Mouse (Mus musculus) stomach, embryonic 15.5 days (tissue): Measurements from ENCODE around the gene Hoxc6. TPM values are rescaled to one million over a fixed set of nuclear protein-coding genes. Genes with fewer than 3 reads are reported as not detected.

Experiments
- ATAC-seq: fragments of 200-750 bp; cut with Nextera tagmentation; 2 replicates; pipeline ENCODE4 v1.8.0; 2017; ENCODE audit warnings: low read depth, moderate number of reproducible peaks, moderate TSS enrichment; ENCODE audit not compliant: insufficient read depth, low FRiP score
- H3K27ac ChIP-seq: fragments of 300-500 bp; sonication (generic); 2 replicates; pipeline ENCODE4 v1.5.1; 2015; ENCODE audit warnings: mild to moderate bottlenecking, inconsistent platforms
- H3K27me3 ChIP-seq: fragments of 300-500 bp; sonication (generic); replicated peaks from 2 replicates; pipeline ENCODE4 v1.6.1; 2015; ENCODE audit warnings: inconsistent platforms
- H3K36me3 ChIP-seq: fragments of 300-500 bp; sonication (generic); 2 replicates; pipeline ENCODE4 v1.6.1; 2015; ENCODE audit warnings: inconsistent platforms
- H3K4me1 ChIP-seq: fragments of 300-500 bp; sonication (generic); 2 replicates; pipeline ENCODE4 v1.6.1; 2015; ENCODE audit warnings: inconsistent platforms
- H3K4me2 ChIP-seq: fragments of 300-500 bp; sonication (generic); 2 replicates; pipeline ENCODE4 v1.6.1; 2015; ENCODE audit warnings: mild to moderate bottlenecking, inconsistent platforms
- H3K4me3 ChIP-seq: fragments of 300-500 bp; sonication (generic); replicated peaks from 2 replicates; pipeline ENCODE4 v1.5.1; 2015; ENCODE audit warnings: inconsistent platforms
- H3K9ac ChIP-seq: fragments of 300-500 bp; sonication (generic); 2 replicates; pipeline ENCODE4 v1.6.1; 2015; ENCODE audit warnings: inconsistent platforms
- H3K9me3 ChIP-seq: fragments of 300-500 bp; sonication (generic); 2 replicates; pipeline ENCODE4 v1.6.1; 2016; ENCODE audit warnings: inconsistent platforms
- WGBS: fragments of 180-500 bp; shearing (Covaris S2); methylation state at CpG from one replicate; pipeline ENCODE4 v1.1.7; 2015; 5-methylcytosine and 5-hydroxymethylcytosine counted together
- polyA plus RNA-seq: library from polyadenylated mRNA; unstranded; fragments of >200 nt; fragmentation: Nextera tagmentation; extraction: Ambion mirVana; gene quantifications from 2 replicates; pipeline ENCODE4 v1.2.1, GENCODE M21; 2015

Hoxc6 gene
- polyA plus RNA-seq, 1 experiment from 2014 or later, result 4.7 TPM

- Histone ChIP-seq H3K27ac (no peak overlapping the region), H3K27me3 (peaks cover 55% of the 10 kb centered on the region), H3K9me3 (no peaks in the 10 kb centered on the region), H3K9ac (no peak overlapping the region), H3K36me3 (no peaks in the 10 kb centered on the region), H3K4me1 (0 out of 2 replicates have a peak, but pooled peaks cover 6% of the 10 kb centered on the region), H3K4me3 (no peak overlapping the region), H3K4me2 (no peak overlapping the region)
- 25% methylated on average over 2 of the region's 2 CpGs for WGBS
- ATAC-seq, result no peak
These were observed 26.1 kb downstream of the Hoxc6 start for GRCm38 (mm10) chr15:103024131-103024530.

- H3K4me2 ChIP-seq, result peak overlapping the region; percentile 33
- H3K4me3 ChIP-seq, result no peak overlapping the region; the same call in 1 of the 2 replicates
- no peaks in the 10 kb centered on the region for H3K9me3 ChIP-seq
- H3K27me3 ChIP-seq, result peaks cover 33% of the 10 kb centered on the region
- 0 out of 2 replicates have a peak, but pooled peaks cover 6% of the 10 kb centered on the region for H3K4me1 ChIP-seq
- no peak for ATAC-seq
- H3K9ac ChIP-seq, result no peak overlapping the region
- H3K27ac ChIP-seq, result no peak overlapping the region
- 20% methylated on average over 43 of the region's 43 CpGs for WGBS
- no peaks in the 10 kb centered on the region for H3K36me3 ChIP-seq
These were observed 29.5 kb downstream of the Hoxc6 start for GRCm38 (mm10) chr15:103027266-103028235.

DNA sequence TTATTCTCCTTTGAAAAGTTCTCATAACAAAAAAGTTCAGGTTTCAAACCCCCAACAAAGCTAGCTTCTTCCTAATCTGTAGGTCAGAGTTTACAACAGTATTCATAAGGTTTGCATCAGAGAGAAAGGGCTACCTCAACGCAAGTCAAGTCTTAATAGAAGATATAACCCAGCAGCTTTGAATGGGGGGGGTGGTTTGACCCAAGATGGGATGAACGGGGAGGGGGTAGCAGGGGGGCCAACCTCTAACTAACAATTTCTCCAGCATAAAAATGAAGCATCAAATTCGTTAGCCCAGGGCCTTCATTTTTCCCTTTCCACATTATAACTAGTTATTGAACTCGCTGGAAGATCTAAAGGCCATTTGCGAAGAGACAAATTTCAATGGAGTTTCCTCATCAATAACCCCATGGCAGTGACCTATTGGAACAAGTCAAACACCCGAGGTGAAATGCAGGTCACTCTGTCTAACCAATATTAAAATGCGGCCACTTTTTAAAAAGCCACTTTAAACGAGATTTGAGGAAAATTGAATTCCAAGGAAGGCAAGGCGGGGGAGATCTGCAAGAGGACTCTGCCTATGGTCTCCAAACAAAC lies 31.0 kb downstream of the Hoxc6 start:
- H3K9ac ChIP-seq, result no peak overlapping the region
- H3K27me3 ChIP-seq, result peaks cover 33% of the 10 kb centered on the region
- peaks cover 12% of the 10 kb centered on the region; the same call in 1 of the 2 replicates for H3K4me1 ChIP-seq
- no peaks in the 10 kb centered on the region for H3K9me3 ChIP-seq
- H3K4me2 ChIP-seq, result no peak overlapping the region
- H3K36me3 ChIP-seq, result no peaks in the 10 kb centered on the region
- WGBS, result 56% methylated on average over 9 of the region's 9 CpGs
- no peak overlapping the region for H3K4me3 ChIP-seq
- ATAC-seq, result no peak
- no peak overlapping the region for H3K27ac ChIP-seq

- H3K4me2 ChIP-seq, result peak overlapping the region; percentile 17; the same call in 1 of the 2 replicates
- H3K9ac ChIP-seq, result no peak overlapping the region
- H3K36me3 ChIP-seq, result no peaks in the 10 kb centered on the region
- WGBS, result 36% methylated on average over 8 of the region's 8 CpGs
- peaks cover 14% of the 10 kb centered on the region; the same call in 1 of the 2 replicates for H3K4me1 ChIP-seq
- no peak for ATAC-seq
- H3K27ac ChIP-seq, result no peak overlapping the region
- H3K4me3 ChIP-seq, result no peak overlapping the region
- H3K9me3 ChIP-seq, result no peaks in the 10 kb centered on the region
- H3K27me3 ChIP-seq, result peaks cover 30% of the 10 kb centered on the region
These were observed 32.1 kb downstream of the Hoxc6 start for GRCm38 (mm10) chr15:103030142-103030541.

DNA sequence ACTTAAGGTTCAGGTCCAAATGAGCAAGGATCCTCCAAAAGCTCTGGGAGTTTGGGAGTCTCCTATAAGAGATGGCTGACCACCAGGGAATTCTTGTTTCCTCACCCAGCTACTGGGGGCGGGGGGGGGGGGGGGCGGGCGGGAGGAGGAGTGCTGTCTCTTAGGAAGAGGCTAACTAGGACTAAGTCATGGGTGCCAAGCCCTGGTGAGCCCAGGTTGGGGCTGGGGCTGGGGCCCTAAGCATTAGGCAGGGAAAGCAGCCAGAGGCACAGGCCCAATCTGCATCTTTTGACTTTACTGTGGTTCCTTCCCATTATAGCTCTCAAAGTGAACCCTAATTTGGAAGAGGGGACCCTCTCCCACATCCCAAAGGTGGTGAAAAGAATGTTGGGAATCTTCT lies 34.1 kb downstream of the Hoxc6 start:
- H3K27me3 ChIP-seq, result peaks cover 21% of the 10 kb centered on the region
- no peak overlapping the region for H3K4me3 ChIP-seq
- 0% methylated on average over 3 of the region's 3 CpGs for WGBS
- H3K27ac ChIP-seq, result no peak overlapping the region
- H3K4me1 ChIP-seq, result peaks cover 14% of the 10 kb centered on the region; the same call in 1 of the 2 replicates
- H3K9ac ChIP-seq, result no peak overlapping the region
- H3K4me2 ChIP-seq, result peak overlapping the region; percentile 32; the same call in 1 of the 2 replicates
- H3K36me3 ChIP-seq, result no peaks in the 10 kb centered on the region
- H3K9me3 ChIP-seq, result no peaks in the 10 kb centered on the region
- no peak for ATAC-seq

DNA sequence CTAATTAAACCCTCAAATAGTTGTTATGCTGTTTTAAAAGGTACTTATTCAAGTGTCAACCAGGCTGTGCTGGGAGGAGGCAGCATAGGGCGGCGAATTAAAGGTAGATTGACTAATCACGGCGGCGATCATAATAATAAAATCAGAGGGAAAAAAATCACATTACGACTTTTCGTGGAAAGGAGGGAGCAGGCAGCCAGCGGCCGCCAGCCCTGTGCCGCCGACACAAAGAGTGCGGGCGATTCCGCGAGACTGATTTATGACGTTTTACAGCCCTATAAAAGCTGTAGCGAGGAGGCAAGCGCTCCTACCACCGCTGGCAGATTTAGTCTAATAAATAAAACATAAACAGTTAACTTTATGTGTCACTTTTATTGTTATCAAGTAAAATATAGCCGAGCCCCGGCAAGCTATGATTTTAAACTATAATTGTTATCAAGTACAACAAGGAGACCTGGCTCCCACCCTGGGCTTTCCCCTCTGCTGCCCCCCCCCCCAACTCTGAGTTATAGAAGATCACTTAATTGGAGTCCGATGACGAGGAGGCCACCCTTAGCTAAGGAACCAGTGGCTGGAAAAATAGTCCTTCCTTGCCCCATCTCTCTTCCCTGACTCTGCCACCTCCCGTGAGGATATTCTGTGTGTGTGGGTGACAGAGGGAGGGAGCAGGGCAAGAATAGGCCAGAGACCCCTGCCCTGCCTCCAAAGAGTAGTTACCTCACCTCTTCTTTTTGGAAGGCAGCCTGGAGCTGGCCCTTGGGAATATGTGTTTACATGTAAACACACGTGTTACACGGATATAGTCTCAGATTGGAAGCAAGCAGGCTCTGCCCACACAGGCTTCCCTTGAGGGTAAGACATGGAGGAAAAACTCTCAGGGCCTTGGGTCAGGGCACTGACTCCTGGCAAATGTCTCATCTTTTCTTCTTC lies 34.9 kb downstream of the Hoxc6 start:
- no peak for ATAC-seq
- Histone ChIP-seq H3K4me2 (peak overlapping the region; percentile 32; the same call in 1 of the 2 replicates), H3K9me3 (no peaks in the 10 kb centered on the region), H3K4me1 (peaks cover 8% of the 10 kb centered on the region; the same call in 1 of the 2 replicates), H3K4me3 (no peak overlapping the region; the same call in 1 of the 2 replicates), H3K27me3 (peaks cover 19% of the 10 kb centered on the region), H3K9ac (no peak overlapping the region), H3K27ac (peak overlapping the region; percentile 31; the same call in 1 of the 2 replicates), H3K36me3 (no peaks in the 10 kb centered on the region)
- 10% methylated on average over 26 of the region's 26 CpGs for WGBS

- no peaks in the 10 kb centered on the region for H3K36me3 ChIP-seq
- ATAC-seq, result peak; percentile 71; the same call in 1 of the 2 replicates
- H3K27me3 ChIP-seq, result peaks cover 13% of the 10 kb centered on the region
- 2% methylated on average over 24 of the region's 24 CpGs for WGBS
- H3K9ac ChIP-seq, result peak overlapping the region; percentile 62
- H3K9me3 ChIP-seq, result no peaks in the 10 kb centered on the region
- H3K4me1 ChIP-seq, result peaks cover 8% of the 10 kb centered on the region; the same call in 1 of the 2 replicates
- H3K4me3 ChIP-seq, result peak overlapping the region; percentile 52
- peak overlapping the region; percentile 80 for H3K27ac ChIP-seq
- peak overlapping the region; percentile 71 for H3K4me2 ChIP-seq
These were observed 36.2 kb downstream of the Hoxc6 start for GRCm38 (mm10) chr15:103034043-103034806.

GRCm38 (mm10) chr15:103034807-103035547 lies 36.9 kb downstream of the Hoxc6 start:
- Histone ChIP-seq H3K9me3 (no peaks in the 10 kb centered on the region), H3K36me3 (no peaks in the 10 kb centered on the region), H3K4me1 (peaks cover 9% of the 10 kb centered on the region; the same call in 1 of the 2 replicates), H3K9ac (peak overlapping the region; percentile 62), H3K27ac (peak overlapping the region; percentile 80), H3K4me3 (peak overlapping the region; percentile 52), H3K4me2 (peak overlapping the region; percentile 71), H3K27me3 (peaks cover 13% of the 10 kb centered on the region)
- under 1% methylated on average over 33 of the region's 34 CpGs for WGBS
- ATAC-seq, result peak; percentile 38; the same call in 1 of the 2 replicates

DNA sequence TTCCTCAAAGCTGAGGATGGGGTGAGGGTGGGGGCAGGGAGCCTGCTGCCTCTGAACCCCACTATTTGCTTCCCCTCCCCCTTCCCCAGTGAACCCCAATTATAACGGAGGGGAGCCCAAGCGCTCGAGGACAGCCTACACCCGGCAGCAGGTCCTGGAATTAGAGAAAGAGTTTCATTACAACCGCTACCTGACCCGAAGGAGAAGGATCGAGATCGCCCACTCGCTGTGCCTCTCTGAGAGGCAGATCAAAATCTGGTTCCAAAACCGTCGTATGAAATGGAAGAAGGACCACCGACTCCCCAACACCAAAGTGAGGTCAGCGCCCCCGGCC lies 37.5 kb downstream of the Hoxc6 start:
- H3K4me1 ChIP-seq, result peaks cover 13% of the 10 kb centered on the region
- 2% methylated on average over 14 of the region's 14 CpGs for WGBS
- peak overlapping the region; percentile 62; the same call in 1 of the 2 replicates for H3K9ac ChIP-seq
- ATAC-seq, result no peak
- peak overlapping the region; percentile 52 for H3K4me3 ChIP-seq
- peak overlapping the region; percentile 71 for H3K4me2 ChIP-seq
- H3K36me3 ChIP-seq, result no peaks in the 10 kb centered on the region
- H3K27ac ChIP-seq, result peak overlapping the region; percentile 80
- H3K27me3 ChIP-seq, result peaks cover 8% of the 10 kb centered on the region; the same call in 1 of the 2 replicates
- H3K9me3 ChIP-seq, result no peaks in the 10 kb centered on the region

- Histone ChIP-seq H3K9me3 (no peaks in the 10 kb centered on the region), H3K27me3 (peaks cover 8% of the 10 kb centered on the region; the same call in 1 of the 2 replicates), H3K4me3 (no peak overlapping the region), H3K4me1 (peaks cover 32% of the 10 kb centered on the region), H3K4me2 (peak overlapping the region; percentile 9; the same call in 1 of the 2 replicates), H3K36me3 (no peaks in the 10 kb centered on the region), H3K9ac (no peak overlapping the region), H3K27ac (peak overlapping the region; percentile 85; the same call in 1 of the 2 replicates)
- ATAC-seq, result no peak
- WGBS, result 31% methylated on average over 1 of the region's 1 CpGs
These were observed 39.5 kb downstream of the Hoxc6 start for GRCm38 (mm10) chr15:103037579-103037978.
